In genomic region chr10:61839326-61839725, GRCm38 (mm10) we compare ENCODE assay signal across 16 mouse cellular contexts. TPM values are rescaled to one million over a fixed set of nuclear protein-coding genes. Genes with fewer than 3 reads are reported as not detected.
DNase-seq lines count a peak whose midpoint lies in the region; ATAC-seq lines count a peak whose summit lies in the region.
"Had no signal": no experiment of that assay in that cellular context is flagged by ENCODE, and none has a peak within 500 bp of the region (broad histone marks: within the 10 kb centered on the region; RNA-seq: fewer than 3 reads in every experiment).

No protein-coding gene starts in this region.

- no peaks in the 10 kb centered on the region for H3K27me3 ChIP-seq in forebrain, embryonic 15.5 days
- H3K27me3 ChIP-seq in forebrain, embryonic 14.5 days (replicated peaks; ENCODE audit: control insufficient read depth, insufficient read depth, low read length) = no peaks in the 10 kb centered on the region
- no peaks in the 10 kb centered on the region for H3K27me3 ChIP-seq in embryonic facial prominence, embryonic 11.5 days (ENCODE audit: control insufficient read depth, insufficient read depth, low read length)
- H3K27me3 ChIP-seq in midbrain, embryonic 14.5 days (ENCODE audit: control insufficient read depth, insufficient read depth, low read length) = no peaks in the 10 kb centered on the region
- H3K27me3 ChIP-seq: heart, embryonic 12.5 days; limb, embryonic 15.5 days had no signal

- H3K9me3 ChIP-seq in forebrain, embryonic 15.5 days = no peaks in the 10 kb centered on the region
- H3K9me3 ChIP-seq in forebrain, embryonic 14.5 days (replicated peaks; ENCODE audit: control insufficient read depth, low read length) = no peaks in the 10 kb centered on the region
- no peaks in the 10 kb centered on the region for H3K9me3 ChIP-seq in embryonic facial prominence, embryonic 11.5 days (replicated peaks; ENCODE audit: control insufficient read depth, low read length)
- no peaks in the 10 kb centered on the region for H3K9me3 ChIP-seq in midbrain, embryonic 14.5 days (ENCODE audit: control insufficient read depth, low read length)
- H3K9me3 ChIP-seq: heart, embryonic 12.5 days; limb, embryonic 15.5 days had no signal

- no peak overlapping the region for H3K27ac ChIP-seq in forebrain, embryonic 15.5 days (replicated peaks)
- no peak overlapping the region for H3K27ac ChIP-seq in forebrain, embryonic 14.5 days (ENCODE audit: low read depth, low read length)
- no peak overlapping the region for H3K27ac ChIP-seq in embryonic facial prominence, embryonic 11.5 days (replicated peaks; ENCODE audit: low read depth, low read length)
- H3K27ac ChIP-seq in midbrain, embryonic 14.5 days (replicated peaks; ENCODE audit: low read depth, low read length) = no peak overlapping the region
- H3K27ac ChIP-seq: layer of hippocampus, adult 2 months; left cerebral cortex, adult 2 months; limb, embryonic 15.5 days; macrophage had no signal

- no peak overlapping the region for H3K4me3 ChIP-seq in forebrain, embryonic 15.5 days
- H3K4me3 ChIP-seq in forebrain, embryonic 14.5 days (ENCODE audit: low read depth, low read length) = no peak overlapping the region
- no peak overlapping the region for H3K4me3 ChIP-seq in embryonic facial prominence, embryonic 11.5 days (ENCODE audit: low read depth, low read length)
- no peak overlapping the region for H3K4me3 ChIP-seq in midbrain, embryonic 14.5 days (replicated peaks; ENCODE audit: low read depth, low read length)
- H3K4me3 ChIP-seq: heart, embryonic 12.5 days; layer of hippocampus, adult 2 months; left cerebral cortex, adult 2 months; limb, embryonic 15.5 days had no signal

- H3K36me3 ChIP-seq in forebrain, embryonic 15.5 days = no peaks in the 10 kb centered on the region
- H3K36me3 ChIP-seq in forebrain, embryonic 14.5 days (ENCODE audit: control insufficient read depth, insufficient read depth, low read length) = no peaks in the 10 kb centered on the region
- H3K36me3 ChIP-seq in embryonic facial prominence, embryonic 11.5 days (replicated peaks; ENCODE audit: control insufficient read depth, insufficient read depth, low read depth, low read length) = no peaks in the 10 kb centered on the region
- H3K36me3 ChIP-seq in midbrain, embryonic 14.5 days (ENCODE audit: control insufficient read depth, insufficient read depth, low read length) = no peaks in the 10 kb centered on the region
- H3K36me3 ChIP-seq: heart, embryonic 12.5 days; limb, embryonic 15.5 days had no signal

- intact Hi-C loops in left cerebral cortex, postnatal 4 days (cut with DNase I) = loop anchor here (5.0 to 10.0 kb wide), 3 partner anchors 138 to 345 kb away; partner anchors contain the start of gene Col13a1
- intact Hi-C loops in left cerebral cortex, postnatal 25 days (cut with DNase I) = loop anchor here (2.0 to 5.0 kb wide), 4 partner anchors 57 to 343 kb away; partner anchors contain the start of gene H2afy2

- 84% methylated on average over 9 of the region's 9 CpGs for WGBS in forebrain, embryonic 15.5 days
- 82% methylated on average over 9 of the region's 9 CpGs for WGBS in forebrain, embryonic 14.5 days
- 51% methylated on average over 9 of the region's 9 CpGs for WGBS in embryonic facial prominence, embryonic 11.5 days
- 71% methylated on average over 9 of the region's 9 CpGs for WGBS in midbrain, embryonic 14.5 days

- H3K4me1 ChIP-seq in forebrain, embryonic 15.5 days = peaks cover 2% of the 10 kb centered on the region; the same call in 1 of the 2 replicates
- H3K4me1 ChIP-seq in forebrain, embryonic 14.5 days (ENCODE audit: control insufficient read depth, insufficient read depth, low read length) = no peaks in the 10 kb centered on the region
- H3K4me1 ChIP-seq in embryonic facial prominence, embryonic 11.5 days (ENCODE audit: control insufficient read depth, insufficient read depth, low read length) = no peaks in the 10 kb centered on the region
- no peaks in the 10 kb centered on the region for H3K4me1 ChIP-seq in midbrain, embryonic 14.5 days (ENCODE audit: control insufficient read depth, insufficient read depth, low read length)

- H3K9ac ChIP-seq in forebrain, embryonic 15.5 days (replicated peaks) = no peak overlapping the region
- no peak overlapping the region for H3K9ac ChIP-seq in forebrain, embryonic 14.5 days (ENCODE audit: low read length)
- no peak overlapping the region for H3K9ac ChIP-seq in embryonic facial prominence, embryonic 11.5 days (replicated peaks; ENCODE audit: low read length)
- no peak overlapping the region for H3K9ac ChIP-seq in midbrain, embryonic 14.5 days (replicated peaks; ENCODE audit: low read length)
- H3K9ac ChIP-seq: heart, embryonic 12.5 days; limb, embryonic 15.5 days; liver, postnatal 0 days had no signal

- DNase-seq in forebrain, embryonic 14.5 days (ENCODE audit: low spot score) = no peak
- DNase-seq in left cerebral cortex, postnatal 4 days = peak; percentile 22
- DNase-seq in left cerebral cortex, postnatal 25 days (ENCODE audit: low spot score in 2 of 2) = no peak
- DNase-seq in embryonic facial prominence, embryonic 11.5 days (ENCODE audit: low spot score) = peak; percentile 55
- DNase-seq in midbrain, embryonic 14.5 days = peak; percentile 23
- no peak for DNase-seq in right cerebral cortex, postnatal 25 days
- no peak for DNase-seq in kidney, adult 8-10 months
- DNase-seq: gastrocnemius, postnatal 36 days had no signal

- ATAC-seq in forebrain, embryonic 15.5 days (replicated peaks) = 0 out of 2 replicates have a peak, but pooled peaks have one; percentile 13
- no peak for ATAC-seq in forebrain, embryonic 14.5 days
- 0 out of 2 replicates have a peak, but pooled peaks have one; percentile 15 for ATAC-seq in embryonic facial prominence, embryonic 11.5 days (replicated peaks; ENCODE audit: insufficient number of reproducible peaks, low FRiP score, low TSS enrichment, low read depth)
- ATAC-seq in midbrain, embryonic 14.5 days (ENCODE audit: low FRiP score, low TSS enrichment) = no peak
- ATAC-seq: liver, postnatal 0 days had no signal

- no peak overlapping the region for H3K4me2 ChIP-seq in forebrain, embryonic 15.5 days (replicated peaks)
- no peak overlapping the region for H3K4me2 ChIP-seq in forebrain, embryonic 14.5 days (ENCODE audit: low read length)
- no peak overlapping the region for H3K4me2 ChIP-seq in embryonic facial prominence, embryonic 11.5 days (ENCODE audit: low read depth, low read length)
- H3K4me2 ChIP-seq in midbrain, embryonic 14.5 days (ENCODE audit: low read length) = no peak overlapping the region
- H3K4me2 ChIP-seq: heart, embryonic 12.5 days; limb, embryonic 15.5 days had no signal

RNA-seq across cellular contexts. Expression of gene H2afy2, which starts 55.4 kb away (rescaled TPM):
- 312 TPM in 2 replicates for polyA plus RNA-seq in forebrain, embryonic 15.5 days (2015; fragmentation: Nextera tagmentation; extraction: Ambion mirVana)
- polyA plus RNA-seq in forebrain, embryonic 14.5 days (2014; fragmentation: Nextera tagmentation; extraction: Ambion mirVana) = 188 and 220 TPM in 2 replicates
- total RNA-seq in left cerebral cortex, postnatal 4 days (2021) = 100 to 1,000 TPM; 124 to 126 TPM
- 10 to 100 TPM; 25.1 to 28.5 TPM for total RNA-seq in left cerebral cortex, postnatal 25 days (2021)
- 319 and 335 TPM in 2 replicates for polyA plus RNA-seq in embryonic facial prominence, embryonic 11.5 days (2014; fragmentation: Nextera tagmentation; extraction: Ambion mirVana)
- polyA plus RNA-seq in midbrain, embryonic 14.5 days (2014; fragmentation: Nextera tagmentation; extraction: Ambion mirVana) = 242 and 295 TPM in 2 replicates
- total RNA-seq: monocyte, adult 5-6 weeks had no signal

Comparison
In these comparisons a context has a peak if more than half of its experiments do, and no peak if none do; other contexts are left out.
1. ATAC-seq: peak in forebrain, embryonic 15.5 days (single experiment) and embryonic facial prominence, embryonic 11.5 days (single experiment); none in forebrain, embryonic 14.5 days (single experiment) and midbrain, embryonic 14.5 days (single experiment).
2. DNase-seq: peak in left cerebral cortex, postnatal 4 days (single experiment), embryonic facial prominence, embryonic 11.5 days (single experiment) and midbrain, embryonic 14.5 days (single experiment); none in forebrain, embryonic 14.5 days (single experiment), left cerebral cortex, postnatal 25 days (0 of 2), right cerebral cortex, postnatal 25 days (single experiment) and kidney, adult 8-10 months (0 of 2).